Mouse (Mus musculus): ENCODE measurements around the gene Ccdc47. TPM values are rescaled to one million over a fixed set of nuclear protein-coding genes. Genes with fewer than 3 reads are reported as not detected.

The Ccdc47 gene
- total RNA-seq, 1 experiment = 82.3 TPM

DNA sequence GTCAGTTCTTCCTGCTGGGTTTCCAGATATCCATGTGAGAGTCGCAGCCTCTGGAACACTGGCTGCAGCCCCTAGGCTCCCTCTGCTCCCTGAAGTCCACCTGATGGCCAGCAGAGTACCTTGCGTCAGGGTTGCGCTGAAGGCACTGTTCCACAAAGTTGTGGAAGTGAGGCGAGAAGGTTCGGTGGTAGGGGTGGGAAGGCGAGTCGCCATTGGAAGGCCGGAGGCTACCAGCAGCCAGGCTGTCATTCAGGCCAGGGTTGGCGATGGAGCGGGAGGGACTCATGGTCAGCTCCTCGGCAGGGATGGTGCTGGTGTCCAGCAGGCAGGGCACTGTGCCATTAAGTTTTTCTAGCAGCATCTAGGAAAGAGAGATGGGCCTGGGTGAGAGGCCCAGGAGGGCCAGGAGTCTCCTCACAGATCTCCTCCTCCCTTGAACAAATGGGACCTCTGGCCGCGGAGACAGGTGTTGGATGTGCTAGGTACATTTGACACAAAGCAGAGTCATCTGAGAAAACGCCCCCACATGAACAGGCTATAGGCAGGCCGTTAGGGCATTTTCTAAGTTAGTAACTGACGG lies 51.5 kb downstream of the Ccdc47 start:
- no peak for TF ChIP-seq ZNF384 (IDR thresholded peaks at IDR 0.05; ENCODE audit: low read depth, low read length)
- no peak for TF ChIP-seq CHD2 (IDR thresholded peaks at IDR 0.05; ENCODE audit: low read depth, low read length)
- no peak for TF ChIP-seq MAFK (IDR thresholded peaks at IDR 0.05; ENCODE audit: insufficient read depth, low read depth, low read length)
- no peak for TF ChIP-seq ZC3H11A (IDR thresholded peaks at IDR 0.05; ENCODE audit: borderline replicate concordance, low read depth, low read length)
- no peak for TF ChIP-seq HCFC1 (IDR thresholded peaks at IDR 0.05; ENCODE audit: borderline replicate concordance, insufficient read depth, low read length)
- in situ Hi-C loops (cut with MboI; ENCODE audit: low sequenced_read_pairs in 2 of 2, unreplicated experiment in 2 of 2) = no loop called here
- Histone ChIP-seq H3K4me3 (ENCODE audit: insufficient read depth in 1 of 2, low read depth in 1 of 2, low read length in 2 of 2, poor library complexity in 1 of 2, severe bottlenecking in 1 of 2) (no peak overlapping the region), H3K4me1 (ENCODE audit: control insufficient read depth in 2 of 2, insufficient read depth in 2 of 2, low read length in 2 of 2, poor library complexity in 1 of 2) (peaks cover 0 to 3% of the 10 kb centered on the region in 2 experiments; a peak in 2 of 4 replicates), H3K9me3 (ENCODE audit: control insufficient read depth, insufficient read depth, low read depth, low read length) (no peaks in the 10 kb centered on the region), H3K9ac (ENCODE audit: insufficient read depth, low read depth, low read length, poor library complexity, severe bottlenecking) (no peak overlapping the region), H3K36me3 (ENCODE audit: control insufficient read depth, insufficient read depth, low read length, poor library complexity, severe bottlenecking) (peaks cover 22% of the 10 kb centered on the region), H3K27ac (ENCODE audit: insufficient read depth, low read depth, low read length, poor library complexity, severe bottlenecking) (no peak overlapping the region)
- no peak for DNase-seq (ENCODE audit: low read depth, low spot score)

DNA sequence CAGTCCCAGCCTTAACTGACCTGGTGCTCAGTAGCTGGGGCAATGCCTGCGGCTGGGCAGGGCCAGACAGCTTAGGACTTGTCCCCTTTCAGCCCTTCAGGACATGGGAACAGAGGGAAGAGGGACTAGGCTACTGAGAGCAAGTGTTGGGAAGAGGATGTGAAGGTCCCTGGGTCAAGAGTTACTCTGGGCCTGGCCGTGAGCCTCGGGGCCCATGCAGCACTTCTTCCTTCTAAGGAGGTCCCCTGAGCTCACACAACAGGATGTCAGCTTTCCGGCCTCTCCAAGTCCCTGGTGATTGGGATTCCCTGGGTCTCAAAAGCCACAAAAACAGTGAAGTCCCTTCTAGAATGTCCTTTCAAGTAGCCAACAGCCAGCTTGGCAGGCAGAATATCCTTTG lies 52.6 kb downstream of the Ccdc47 start:
- H3K9me3 ChIP-seq (ENCODE audit: control insufficient read depth, insufficient read depth, low read depth, low read length) = no peaks in the 10 kb centered on the region
- no peak overlapping the region for H3K27ac ChIP-seq (ENCODE audit: insufficient read depth, low read depth, low read length, poor library complexity, severe bottlenecking)
- in situ Hi-C loops (cut with MboI; ENCODE audit: low sequenced_read_pairs in 2 of 2, unreplicated experiment in 2 of 2) = no loop called here
- H3K4me3 ChIP-seq (ENCODE audit: insufficient read depth in 1 of 2, low read depth in 1 of 2, low read length in 2 of 2, poor library complexity in 1 of 2, severe bottlenecking in 1 of 2) = no peak overlapping the region
- peaks cover 0 to 9% of the 10 kb centered on the region in 2 experiments; a peak in 2 of 4 replicates for H3K4me1 ChIP-seq (ENCODE audit: control insufficient read depth in 2 of 2, insufficient read depth in 2 of 2, low read length in 2 of 2, poor library complexity in 1 of 2)
- H3K9ac ChIP-seq (ENCODE audit: insufficient read depth, low read depth, low read length, poor library complexity, severe bottlenecking) = no peak overlapping the region
- DNase-seq (ENCODE audit: low read depth, low spot score) = no peak
- TF ChIP-seq ZNF384 (IDR thresholded peaks at IDR 0.05; ENCODE audit: low read depth, low read length) (no peak), HCFC1 (IDR thresholded peaks at IDR 0.05; ENCODE audit: borderline replicate concordance, insufficient read depth, low read length) (no peak), MAFK (IDR thresholded peaks at IDR 0.05; ENCODE audit: insufficient read depth, low read depth, low read length) (no peak), CHD2 (IDR thresholded peaks at IDR 0.05; ENCODE audit: low read depth, low read length) (no peak), ZC3H11A (IDR thresholded peaks at IDR 0.05; ENCODE audit: borderline replicate concordance, low read depth, low read length) (no peak)
- H3K36me3 ChIP-seq (ENCODE audit: control insufficient read depth, insufficient read depth, low read length, poor library complexity, severe bottlenecking) = peaks cover 24% of the 10 kb centered on the region

DNA sequence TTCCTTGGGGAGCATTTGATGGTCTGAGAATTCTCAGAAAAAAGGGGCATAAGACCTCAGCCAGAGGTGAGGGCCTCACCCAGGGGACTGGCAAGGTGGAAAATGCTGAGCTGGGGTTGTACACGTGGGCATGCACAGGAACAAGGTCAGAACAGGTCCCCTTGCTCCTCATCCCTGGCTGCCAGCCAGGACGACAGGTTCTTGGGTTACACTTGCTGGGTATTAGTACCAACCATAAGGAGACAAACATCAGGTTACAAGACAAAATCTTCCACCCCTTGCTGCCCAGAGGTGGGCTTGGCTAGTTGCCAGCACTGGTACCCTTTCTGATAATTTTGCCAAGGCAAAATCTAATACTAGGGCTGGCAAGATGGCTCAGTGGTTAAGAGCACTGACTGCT lies 53.9 kb downstream of the Ccdc47 start:
- H3K36me3 ChIP-seq (ENCODE audit: control insufficient read depth, insufficient read depth, low read length, poor library complexity, severe bottlenecking) = peaks cover 17% of the 10 kb centered on the region; the same call in 1 of the 2 replicates
- H3K9me3 ChIP-seq (ENCODE audit: control insufficient read depth, insufficient read depth, low read depth, low read length) = no peaks in the 10 kb centered on the region
- no peak overlapping the region for H3K9ac ChIP-seq (ENCODE audit: insufficient read depth, low read depth, low read length, poor library complexity, severe bottlenecking)
- no peak for DNase-seq (ENCODE audit: low read depth, low spot score)
- TF ChIP-seq CHD2 (IDR thresholded peaks at IDR 0.05; ENCODE audit: low read depth, low read length) = no peak
- no peak for TF ChIP-seq MAFK (IDR thresholded peaks at IDR 0.05; ENCODE audit: insufficient read depth, low read depth, low read length)
- no peak for TF ChIP-seq ZC3H11A (IDR thresholded peaks at IDR 0.05; ENCODE audit: borderline replicate concordance, low read depth, low read length)
- TF ChIP-seq HCFC1 (IDR thresholded peaks at IDR 0.05; ENCODE audit: borderline replicate concordance, insufficient read depth, low read length) = no peak
- TF ChIP-seq ZNF384 (IDR thresholded peaks at IDR 0.05; ENCODE audit: low read depth, low read length) = no peak
- no peak overlapping the region for H3K4me3 ChIP-seq (ENCODE audit: insufficient read depth in 1 of 2, low read depth in 1 of 2, low read length in 2 of 2, poor library complexity in 1 of 2, severe bottlenecking in 1 of 2)
- peaks cover 0 to 15% of the 10 kb centered on the region in 2 experiments; a peak in 2 of 4 replicates for H3K4me1 ChIP-seq (ENCODE audit: control insufficient read depth in 2 of 2, insufficient read depth in 2 of 2, low read length in 2 of 2, poor library complexity in 1 of 2)
- in situ Hi-C loops (cut with MboI; ENCODE audit: low sequenced_read_pairs in 2 of 2, unreplicated experiment in 2 of 2) = no loop called here
- H3K27ac ChIP-seq (ENCODE audit: insufficient read depth, low read depth, low read length, poor library complexity, severe bottlenecking) = no peak overlapping the region

DNA sequence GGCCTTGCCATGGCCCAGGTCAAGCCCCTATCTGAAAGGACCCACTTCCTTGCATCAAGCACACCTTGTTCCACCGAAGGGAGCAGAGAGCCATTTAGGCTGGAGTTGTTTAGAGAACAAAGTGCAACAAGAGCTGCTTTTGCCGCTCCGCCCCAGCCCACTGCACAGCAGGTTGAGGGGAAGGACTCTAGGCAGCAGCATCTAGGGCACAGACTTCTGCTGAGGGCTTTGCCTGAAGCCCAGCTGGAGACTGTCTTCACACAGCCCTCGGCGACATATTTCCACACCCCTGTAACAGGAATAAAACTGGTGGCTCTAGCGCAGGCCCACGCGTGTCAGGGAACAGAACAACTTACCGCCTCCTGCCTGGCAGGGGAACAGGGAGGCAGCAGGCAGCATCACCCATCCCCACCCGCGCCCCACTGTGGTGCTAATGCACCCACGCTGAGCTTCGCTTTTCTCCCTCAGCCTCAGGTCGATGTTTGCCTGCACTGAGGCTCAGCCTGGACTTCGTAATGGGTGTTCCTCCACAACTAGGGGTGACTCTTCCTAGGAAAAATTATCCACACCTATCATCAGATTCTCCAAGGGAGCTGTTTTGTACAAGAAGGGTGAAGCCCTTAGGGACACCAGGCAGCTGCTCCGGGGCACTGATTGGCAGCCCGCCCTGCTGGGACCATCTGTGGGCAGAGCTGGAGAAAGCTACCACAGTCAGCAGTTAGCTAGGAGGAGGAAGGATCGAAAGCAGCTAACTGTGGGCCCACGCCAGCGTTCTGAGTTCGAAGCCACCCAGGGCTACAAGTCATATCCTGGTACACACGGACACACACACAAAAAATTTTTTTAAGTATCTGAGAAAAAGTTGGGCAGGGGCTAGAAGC lies 55.1 kb downstream of the Ccdc47 start, which contains the start of the genes Gm10840 and Limd2:
TSS of gene Gm10840 (plus strand) at position 10 of the 881 bp plus-strand sequence.
TSS of gene Limd2 (minus strand) at position 20 of the 881 bp plus-strand sequence.
- Histone ChIP-seq H3K9me3 (ENCODE audit: control insufficient read depth, insufficient read depth, low read depth, low read length) (no peaks in the 10 kb centered on the region), H3K4me1 (ENCODE audit: control insufficient read depth in 2 of 2, insufficient read depth in 2 of 2, low read length in 2 of 2, poor library complexity in 1 of 2) (peaks cover 0 to 15% of the 10 kb centered on the region in 2 experiments; a peak in 2 of 4 replicates), H3K36me3 (ENCODE audit: control insufficient read depth, insufficient read depth, low read length, poor library complexity, severe bottlenecking) (peaks cover 24% of the 10 kb centered on the region; the same call in 1 of the 2 replicates), H3K4me3 (ENCODE audit: insufficient read depth in 1 of 2, low read depth in 1 of 2, low read length in 2 of 2, poor library complexity in 1 of 2, severe bottlenecking in 1 of 2) (peak within 1 kb of the TSS; percentile 93 to 100), H3K27ac (ENCODE audit: insufficient read depth, low read depth, low read length, poor library complexity, severe bottlenecking) (no peak within 1 kb of the TSS), H3K9ac (ENCODE audit: insufficient read depth, low read depth, low read length, poor library complexity, severe bottlenecking) (peak within 1 kb of the TSS; percentile 84)
- no peak for TF ChIP-seq CHD2 (IDR thresholded peaks at IDR 0.05; ENCODE audit: low read depth, low read length)
- no peak for TF ChIP-seq MAFK (IDR thresholded peaks at IDR 0.05; ENCODE audit: insufficient read depth, low read depth, low read length)
- no peak for TF ChIP-seq ZC3H11A (IDR thresholded peaks at IDR 0.05; ENCODE audit: borderline replicate concordance, low read depth, low read length)
- TF ChIP-seq ZNF384 (IDR thresholded peaks at IDR 0.05; ENCODE audit: low read depth, low read length) = no peak
- no peak for TF ChIP-seq HCFC1 (IDR thresholded peaks at IDR 0.05; ENCODE audit: borderline replicate concordance, insufficient read depth, low read length)
- no peak for DNase-seq (ENCODE audit: low read depth, low spot score)
- in situ Hi-C loops (cut with MboI; ENCODE audit: low sequenced_read_pairs in 2 of 2, unreplicated experiment in 2 of 2) = no loop called here

Measured in ES-E14 (cell line).